Mouse (Mus musculus) stomach, postnatal 0 days (tissue): Measurements from ENCODE around the gene Polr3h.

Source experiments
- CTCF ChIP-seq: IDR thresholded peaks from 2 replicates; pipeline ENCODE4 v1.5.1; 2016; ENCODE audit warnings: antibody characterized with exemption, low read depth, mild to moderate bottlenecking, moderate library complexity
- EP300 ChIP-seq: optimal IDR thresholded peaks from 2 replicates; pipeline ENCODE3; 2016; ENCODE audit warnings: antibody characterized with exemption

- TF ChIP-seq CTCF, result no peak
- TF ChIP-seq EP300, result no peak
These were observed 23.6 kb upstream of the Polr3h start for GRCm38 (mm10) chr15:81949476-81950131.
